Mouse (Mus musculus): ENCODE results near the gene Gm3591. TPM values are rescaled to one million over a fixed set of nuclear protein-coding genes. Genes with fewer than 3 reads are reported as not detected.
"Not testable (repeated sequence)": the region's sequence is repeated elsewhere in the genome, so short reads cannot be mapped to it uniquely, and the experiment has no call there.

Gm3591 gene
- under 1 TPM in 1 of 2 experiments, not detected in 1; 0.32 TPM for total RNA-seq (2021)
- long read RNA-seq, experiment 1 = 0 reads
- long read RNA-seq, experiment 2 = 0 reads

DNA sequence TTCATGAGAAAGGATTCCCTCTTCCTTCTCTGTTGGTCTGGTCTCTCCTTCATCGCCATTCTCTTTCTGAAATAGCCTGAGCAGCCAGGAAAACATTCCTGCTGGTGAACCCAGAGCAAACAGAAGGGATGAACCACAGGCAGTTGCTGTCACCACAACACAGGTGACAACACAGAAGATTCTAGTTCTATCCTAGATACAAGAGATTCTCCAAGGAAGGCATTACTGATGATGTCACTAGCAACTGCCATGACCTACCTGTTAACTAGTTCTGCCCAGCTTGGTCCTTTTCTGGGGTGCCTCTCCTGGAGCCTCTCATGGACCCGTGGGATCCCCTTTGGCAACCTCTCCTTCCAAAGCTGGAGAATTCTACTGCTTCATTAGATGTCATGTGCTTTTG lies at the start of gene Gm3591:
TSS of gene Gm3591 (minus strand) at position 101 of the 400 bp plus-strand sequence.
- not testable (repeated sequence) for DNase-seq

DNA sequence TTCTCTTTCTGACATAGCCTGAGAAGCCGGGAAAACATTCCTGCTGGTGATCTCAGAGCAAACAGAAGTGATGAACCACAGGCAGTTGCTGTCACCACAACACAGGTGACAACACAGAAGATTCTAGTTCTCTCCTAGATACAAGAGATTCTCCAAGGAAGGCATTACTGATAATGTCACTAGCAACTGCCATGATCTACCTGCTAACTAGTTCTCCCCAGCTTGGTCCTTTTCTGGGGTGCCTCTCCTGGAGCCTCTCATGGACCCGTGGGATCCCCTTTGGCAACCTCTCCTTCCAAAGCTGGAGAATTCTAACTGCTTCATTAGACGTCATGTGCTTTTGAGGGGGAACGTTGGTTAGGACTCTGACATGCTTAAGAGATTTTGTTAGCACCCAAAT lies 32.2 kb upstream of the Gm3591 start, which contains the start of gene Gm3594:
TSS of gene Gm3594 (minus strand) at position 101 of the 400 bp plus-strand sequence.
- DNase-seq = not testable (repeated sequence)

DNA sequence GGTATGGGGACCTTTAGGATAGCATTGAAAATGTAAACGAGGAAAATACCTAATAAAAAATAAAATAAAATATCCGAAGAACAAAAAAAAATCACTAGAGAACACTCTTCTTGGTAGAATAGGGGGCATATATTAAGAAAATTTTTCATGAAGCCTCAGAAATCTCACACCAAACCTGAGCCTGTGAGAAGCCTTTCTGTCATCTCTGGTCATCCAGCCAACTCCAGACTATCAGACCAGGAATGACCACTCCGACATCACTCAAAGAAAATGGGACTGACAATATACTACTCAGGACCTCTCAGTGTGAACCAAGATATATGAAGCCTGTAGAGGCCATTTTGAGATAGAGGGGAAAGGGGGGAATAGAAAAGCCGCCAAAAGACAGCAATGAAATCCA lies 28.5 kb upstream of the Gm3591 start:
- peak in 1 of 2 experiments; percentile 2 for DNase-seq

DNA sequence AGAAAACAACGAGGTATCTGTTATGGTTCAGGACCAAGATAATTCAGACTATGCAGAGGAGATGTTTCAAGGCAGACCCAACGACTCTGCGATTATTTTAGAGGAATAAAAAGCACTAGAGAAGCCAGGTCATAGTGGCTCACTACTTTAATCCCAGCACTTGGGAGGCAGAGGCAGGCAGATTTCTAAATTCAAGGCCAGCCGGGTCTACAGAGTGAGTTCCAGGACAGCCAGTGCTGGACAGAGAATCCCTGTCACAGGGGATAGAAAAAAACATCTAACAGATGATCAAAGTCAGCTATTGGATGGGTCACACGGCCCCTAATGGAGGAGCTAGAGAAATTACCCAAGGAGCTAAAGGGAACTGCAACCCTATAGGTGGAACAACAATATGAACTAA lies 27.9 kb upstream of the Gm3591 start:
- not testable (repeated sequence) for DNase-seq

DNA sequence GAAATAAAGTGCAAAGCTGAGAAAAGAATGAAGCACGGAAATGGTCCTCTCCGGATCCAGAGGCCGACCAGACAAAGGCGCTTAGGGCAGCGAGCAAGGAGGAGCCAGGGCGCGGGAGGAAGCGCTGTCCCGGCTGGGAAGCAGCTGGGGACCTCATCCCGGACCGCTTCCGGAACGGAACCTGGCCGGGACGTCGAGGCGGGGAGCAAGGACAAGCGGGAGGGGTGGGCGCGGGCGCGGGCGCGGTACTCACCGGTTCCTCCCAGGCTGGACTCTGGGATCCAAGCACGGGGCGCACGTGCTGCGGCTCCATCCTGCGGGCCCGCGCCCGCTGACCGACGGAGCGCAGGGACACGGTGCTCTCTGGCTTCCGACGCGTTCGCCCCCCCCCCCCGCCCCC lies 14.5 kb upstream of the Gm3591 start:
- peak; percentile 40 to 71 for DNase-seq

DNA sequence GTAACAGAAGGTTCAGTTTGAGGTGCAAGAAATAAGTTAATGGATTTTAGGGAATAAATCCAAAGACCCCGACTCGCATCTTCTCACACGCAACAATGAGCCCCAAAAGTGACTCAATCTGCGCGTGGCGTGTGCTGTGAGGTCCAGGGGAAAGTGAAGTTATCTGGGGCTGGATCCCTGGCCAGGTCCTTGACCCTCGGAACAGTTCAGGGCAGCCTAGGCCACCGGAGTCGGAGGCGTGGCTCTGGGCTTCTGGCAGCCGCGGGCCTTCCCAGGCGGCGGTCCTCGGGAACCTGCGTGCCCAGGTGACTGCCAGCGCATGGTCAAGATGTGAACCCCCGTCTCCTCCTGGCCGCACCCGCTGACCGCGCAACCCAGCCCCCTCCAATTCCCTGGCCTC lies 14.1 kb upstream of the Gm3591 start:
- not testable (repeated sequence) for DNase-seq

DNA sequence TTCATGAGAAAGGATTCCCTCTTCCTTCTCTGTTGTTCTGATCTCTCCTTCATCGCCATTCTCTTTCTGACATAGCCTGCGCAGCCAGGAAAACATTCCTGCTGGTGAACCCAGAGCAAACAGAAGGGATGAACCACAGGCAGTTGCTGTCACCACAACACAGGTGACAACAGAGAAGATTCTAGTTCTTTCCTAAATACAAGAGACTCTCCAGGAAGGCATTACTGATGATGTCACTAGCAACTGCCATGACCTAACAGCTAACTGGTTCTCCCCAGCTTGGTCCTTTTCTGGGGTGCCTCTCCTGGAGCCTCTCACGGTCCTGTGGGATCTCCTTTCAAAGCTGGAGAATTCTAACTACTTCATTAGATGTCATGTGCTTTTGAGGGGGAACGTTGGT lies 22.1 kb downstream of the Gm3591 start, which contains the start of gene Gm16440:
TSS of gene Gm16440 (minus strand) at position 101 of the 400 bp plus-strand sequence.
- not testable (repeated sequence) for DNase-seq

Other genes starting within 250 kb of the Gm3591 start
- gene Gm21560, start 193.2 kb downstream of the Gm3591 start, total RNA-seq (2021) = under 1 TPM in 1 of 2 experiments, not detected in 1; 0.27 TPM
- gene Gm3411, start 125.2 kb downstream of the Gm3591 start, total RNA-seq (2021) = not detected
- gene Gm21103, start 107.6 kb downstream of the Gm3591 start, total RNA-seq (2021) = not detected
- not detected for gene Gm3618, start 68.8 kb downstream of the Gm3591 start, total RNA-seq (2021)
- gene Gm16440, start 22.2 kb downstream of the Gm3591 start, total RNA-seq (2021) = not detected
- gene Gm3594, start 32.1 kb upstream of the Gm3591 start, total RNA-seq (2021) = not detected
- gene Gm8356, start 124.8 kb upstream of the Gm3591 start, total RNA-seq (2021) = not detected
- under 1 TPM in 1 of 2 experiments, not detected in 1; 0.23 TPM for gene Gm3629, start 178.1 kb upstream of the Gm3591 start, total RNA-seq (2021)
- not detected for gene Gm3460, start 209.9 kb upstream of the Gm3591 start, total RNA-seq (2021)